Mouse (Mus musculus) ES-Bruce4 (cell line): ENCODE measurements at regions not wholly inside any gene's neighbourhood (a gene's known extent, or its start where the extent isn't known, plus 50 kb on each side); places are given as distances from the start of the nearest gene placed in this dataset.

Experiments
- H3K27ac ChIP-seq: 2 replicates; pipeline ENCODE4 v1.5.1; 2012; ENCODE audit warnings: low read length, inconsistent platforms; ENCODE audit not compliant: insufficient read depth
- H3K27me3 ChIP-seq: 2 replicates; pipeline ENCODE4 v1.6.1; 2012; ENCODE audit warnings: mild to moderate bottlenecking, low read length, inconsistent platforms; ENCODE audit not compliant: control insufficient read depth, poor library complexity, insufficient read depth, severe bottlenecking
- H3K36me3 ChIP-seq: 2 replicates; pipeline ENCODE4 v1.6.1; 2012; ENCODE audit warnings: inconsistent platforms, mild to moderate bottlenecking, low read length, moderate library complexity; ENCODE audit not compliant: control insufficient read depth, poor library complexity, insufficient read depth, severe bottlenecking
- H3K4me1 ChIP-seq: one replicate; pipeline ENCODE4 v1.8.1; 2011; ENCODE audit warnings: low read length; ENCODE audit not compliant: control insufficient read depth, insufficient read depth
- H3K4me3 ChIP-seq: 2 replicates; pipeline ENCODE4 v1.5.1; 2011; ENCODE audit warnings: low read depth, mild to moderate bottlenecking, low read length
- H3K9ac ChIP-seq: 2 replicates; pipeline ENCODE4 v1.6.1; 2012; ENCODE audit warnings: low read depth, mild to moderate bottlenecking, inconsistent platforms; ENCODE audit not compliant: poor library complexity, severe bottlenecking
- H3K9me3 ChIP-seq: replicated peaks from 2 replicates; pipeline ENCODE4 v1.6.1; 2012; ENCODE audit warnings: mild to moderate bottlenecking, low read length, inconsistent platforms; ENCODE audit not compliant: control insufficient read depth, poor library complexity, insufficient read depth, severe bottlenecking
- CTCF ChIP-seq: IDR thresholded peaks from one replicate; pipeline ENCODE4 v1.8.1; 2011; ENCODE audit warnings: low read depth, low read length
- EP300 ChIP-seq: IDR thresholded peaks from 2 replicates; pipeline ENCODE4 v1.6.1; 2011; ENCODE audit warnings: low read depth, low read length; ENCODE audit not compliant: insufficient read depth
- POLR2A ChIP-seq: IDR thresholded peaks from one replicate; pipeline ENCODE4 v1.8.1; 2011; ENCODE audit warnings: low read length; ENCODE audit not compliant: insufficient read depth

- Histone ChIP-seq H3K27me3 (no peaks in the 10 kb centered on the region), H3K4me3 (no peak overlapping the region), H3K9me3 (no peaks in the 10 kb centered on the region), H3K27ac (no peak overlapping the region), H3K9ac (no peak overlapping the region), H3K4me1 (no peaks in the 10 kb centered on the region), H3K36me3 (no peaks in the 10 kb centered on the region)
- TF ChIP-seq POLR2A (no peak), EP300 (no peak), CTCF (no peak)
These were observed 226.4 kb upstream of the Nr4a3 start for GRCm38 (mm10) chr4:47818371-47819159.

GRCm38 (mm10) chr4:47820562-47820961, 224.4 kb upstream of the Nr4a3 start:
- no peaks in the 10 kb centered on the region for H3K9me3 ChIP-seq
- no peak overlapping the region for H3K4me3 ChIP-seq
- H3K4me1 ChIP-seq = no peaks in the 10 kb centered on the region
- H3K9ac ChIP-seq = no peak overlapping the region
- H3K27me3 ChIP-seq = no peaks in the 10 kb centered on the region
- no peak overlapping the region for H3K27ac ChIP-seq
- H3K36me3 ChIP-seq = no peaks in the 10 kb centered on the region
- TF ChIP-seq EP300 = no peak

- Histone ChIP-seq H3K27ac (no peak overlapping the region), H3K36me3 (no peaks in the 10 kb centered on the region), H3K9me3 (no peaks in the 10 kb centered on the region), H3K27me3 (no peaks in the 10 kb centered on the region), H3K4me1 (no peaks in the 10 kb centered on the region), H3K4me3 (no peak overlapping the region), H3K9ac (no peak overlapping the region)
- TF ChIP-seq POLR2A (no peak), EP300 (no peak), CTCF (no peak)
These were observed 221.7 kb upstream of the Nr4a3 start for GRCm38 (mm10) chr4:47823299-47823698.

- H3K9me3 ChIP-seq = no peaks in the 10 kb centered on the region
- H3K4me3 ChIP-seq = no peak overlapping the region
- no peaks in the 10 kb centered on the region for H3K36me3 ChIP-seq
- no peak overlapping the region for H3K9ac ChIP-seq
- no peaks in the 10 kb centered on the region for H3K4me1 ChIP-seq
- no peak for TF ChIP-seq EP300
- TF ChIP-seq CTCF = no peak
- no peak for TF ChIP-seq POLR2A
- no peak overlapping the region for H3K27ac ChIP-seq
- H3K27me3 ChIP-seq = no peaks in the 10 kb centered on the region
These were observed 220.9 kb upstream of the Nr4a3 start for GRCm38 (mm10) chr4:47824083-47824482.

- H3K4me3 ChIP-seq = no peak overlapping the region
- H3K27ac ChIP-seq = no peak overlapping the region
- H3K27me3 ChIP-seq = no peaks in the 10 kb centered on the region
- no peak for TF ChIP-seq EP300
- TF ChIP-seq CTCF = no peak
- no peak for TF ChIP-seq POLR2A
- no peaks in the 10 kb centered on the region for H3K4me1 ChIP-seq
- H3K9ac ChIP-seq = no peak overlapping the region
- no peaks in the 10 kb centered on the region for H3K36me3 ChIP-seq
- H3K9me3 ChIP-seq = no peaks in the 10 kb centered on the region
These were observed 212.0 kb upstream of the Nr4a3 start for GRCm38 (mm10) chr4:47832905-47833304.

- no peaks in the 10 kb centered on the region for H3K9me3 ChIP-seq
- no peaks in the 10 kb centered on the region for H3K27me3 ChIP-seq
- H3K36me3 ChIP-seq = no peaks in the 10 kb centered on the region
- no peak overlapping the region for H3K27ac ChIP-seq
- TF ChIP-seq POLR2A (no peak), CTCF (no peak), EP300 (no peak)
- no peak overlapping the region for H3K4me3 ChIP-seq
- H3K4me1 ChIP-seq = no peaks in the 10 kb centered on the region
- H3K9ac ChIP-seq = no peak overlapping the region
These were observed 206.5 kb upstream of the Nr4a3 start for GRCm38 (mm10) chr4:47838411-47838810.
